Mouse (Mus musculus) stomach, embryonic 16.5 days (tissue): ENCODE data around the gene Pdp2. TPM values are rescaled to one million over a fixed set of nuclear protein-coding genes. Genes with fewer than 3 reads are reported as not detected.

ENCODE experiments used
- ATAC-seq: fragments of 200-750 bp; cut with Nextera tagmentation; 2 replicates; pipeline ENCODE4 v1.8.0; 2017; ENCODE audit warnings: moderate number of reproducible peaks, moderate TSS enrichment; ENCODE audit not compliant: insufficient read depth, low FRiP score
- H3K27ac ChIP-seq: fragments of 300-500 bp; sonication (generic); 2 replicates; pipeline ENCODE4 v1.5.1; 2014; ENCODE audit warnings: low read length
- H3K27me3 ChIP-seq: fragments of 300-500 bp; sonication (generic); 2 replicates; pipeline ENCODE4 v1.6.1; 2014; ENCODE audit warnings: low read length, control low read depth, mixed read lengths; ENCODE audit not compliant: control insufficient read depth, insufficient read depth
- H3K36me3 ChIP-seq: fragments of 300-500 bp; sonication (generic); 2 replicates; pipeline ENCODE4 v1.6.1; 2014; ENCODE audit warnings: low read length; ENCODE audit not compliant: control insufficient read depth, insufficient read depth
- H3K4me1 ChIP-seq: fragments of 300-500 bp; sonication (generic); 2 replicates; pipeline ENCODE4 v1.6.1; 2014; ENCODE audit warnings: low read length, control low read depth, mixed read lengths; ENCODE audit not compliant: control insufficient read depth, insufficient read depth
- H3K4me2 ChIP-seq: fragments of 300-500 bp; sonication (generic); 2 replicates; pipeline ENCODE4 v1.6.1; 2014; ENCODE audit warnings: low read depth, low read length, mixed read lengths
- H3K4me3 ChIP-seq: fragments of 300-500 bp; sonication (generic); replicated peaks from 2 replicates; pipeline ENCODE4 v1.5.1; 2014; ENCODE audit warnings: mild to moderate bottlenecking, low read length
- H3K9ac ChIP-seq: fragments of 300-500 bp; sonication (generic); 2 replicates; pipeline ENCODE4 v1.6.1; 2014; ENCODE audit warnings: low read length
- H3K9me3 ChIP-seq: fragments of 300-500 bp; sonication (generic); replicated peaks from 2 replicates; pipeline ENCODE4 v1.6.1; 2016; ENCODE audit warnings: low read length, control low read depth; ENCODE audit not compliant: control insufficient read depth
- WGBS: fragments of 180-500 bp; shearing (Covaris S2); extraction: QIAGEN DNeasy Blood & Tissue Kit; methylation state at CpG from one replicate; pipeline ENCODE4 v1.1.7; 2014; 5-methylcytosine and 5-hydroxymethylcytosine counted together
- polyA plus RNA-seq: library from polyadenylated mRNA; unstranded; fragments of >200 nt; fragmentation: Nextera tagmentation; extraction: Ambion mirVana; gene quantifications from 2 replicates; pipeline ENCODE4 v1.2.1, GENCODE M21; 2015

Pdp2 gene
- polyA plus RNA-seq = 13.3 and 14.1 TPM in 2 replicates

- H3K4me1 ChIP-seq = peaks cover 9% of the 10 kb centered on the region; the same call in 1 of the 2 replicates
- peak within 1 kb of the TSS; percentile 77 for H3K9ac ChIP-seq
- peak within 1 kb of the TSS; percentile 87 for H3K27ac ChIP-seq
- H3K27me3 ChIP-seq = no peaks in the 10 kb centered on the region
- ATAC-seq = peak; percentile 99
- 1% methylated on average over 44 of the region's 44 CpGs for WGBS
- peak within 1 kb of the TSS; percentile 79 for H3K4me3 ChIP-seq
- no peaks in the 10 kb centered on the region for H3K9me3 ChIP-seq
- peaks cover 14% of the 10 kb centered on the region for H3K36me3 ChIP-seq
- peak within 1 kb of the TSS; percentile 77 for H3K4me2 ChIP-seq
These were observed at the start of gene Pdp2 for GRCm38 (mm10) chr8:104591133-104591834. TSS of gene Pdp2 (plus strand) at chr8:104591451.

- H3K36me3 ChIP-seq = no peaks in the 10 kb centered on the region
- H3K9me3 ChIP-seq = no peaks in the 10 kb centered on the region
- peak overlapping the region; percentile 97 for H3K4me2 ChIP-seq
- peak overlapping the region; percentile 65 for H3K9ac ChIP-seq
- no peak for ATAC-seq
- H3K27ac ChIP-seq = no peak overlapping the region
- peak overlapping the region; percentile 50 for H3K4me3 ChIP-seq
- peaks cover 9% of the 10 kb centered on the region; the same call in 1 of the 2 replicates for H3K4me1 ChIP-seq
- WGBS = 16% methylated on average over 8 of the region's 8 CpGs
- H3K27me3 ChIP-seq = peaks cover 46% of the 10 kb centered on the region
These were observed 49.8 kb upstream of the Pdp2 start for GRCm38 (mm10) chr8:104541515-104541880.

GRCm38 (mm10) chr8:104542160-104542559 lies 49.1 kb upstream of the Pdp2 start:
- no peaks in the 10 kb centered on the region for H3K9me3 ChIP-seq
- no peak for ATAC-seq
- peaks cover 46% of the 10 kb centered on the region for H3K27me3 ChIP-seq
- no peak overlapping the region for H3K27ac ChIP-seq
- no peaks in the 10 kb centered on the region for H3K36me3 ChIP-seq
- no peak overlapping the region for H3K9ac ChIP-seq
- no peak overlapping the region for H3K4me2 ChIP-seq
- 12% methylated on average over 11 of the region's 11 CpGs for WGBS
- H3K4me1 ChIP-seq = peaks cover 9% of the 10 kb centered on the region; the same call in 1 of the 2 replicates
- no peak overlapping the region for H3K4me3 ChIP-seq

- H3K36me3 ChIP-seq = no peaks in the 10 kb centered on the region
- H3K4me2 ChIP-seq = no peak overlapping the region
- ATAC-seq = no peak
- H3K27me3 ChIP-seq = peaks cover 43% of the 10 kb centered on the region
- 84% methylated on average over 8 of the region's 8 CpGs for WGBS
- no peak overlapping the region for H3K27ac ChIP-seq
- no peaks in the 10 kb centered on the region for H3K9me3 ChIP-seq
- no peak overlapping the region for H3K9ac ChIP-seq
- H3K4me1 ChIP-seq = peaks cover 9% of the 10 kb centered on the region; the same call in 1 of the 2 replicates
- H3K4me3 ChIP-seq = no peak overlapping the region
These were observed 47.7 kb upstream of the Pdp2 start for GRCm38 (mm10) chr8:104543440-104544045.

GRCm38 (mm10) chr8:104555191-104555590 lies 36.1 kb upstream of the Pdp2 start:
- Histone ChIP-seq H3K27ac (no peak overlapping the region), H3K9ac (no peak overlapping the region), H3K36me3 (no peaks in the 10 kb centered on the region), H3K27me3 (no peaks in the 10 kb centered on the region), H3K4me3 (no peak overlapping the region), H3K9me3 (no peaks in the 10 kb centered on the region), H3K4me1 (no peaks in the 10 kb centered on the region), H3K4me2 (no peak overlapping the region)
- WGBS = 84% methylated on average over 4 of the region's 4 CpGs
- ATAC-seq = no peak

GRCm38 (mm10) chr8:104557226-104557625 lies 34.0 kb upstream of the Pdp2 start:
- H3K27me3 ChIP-seq = no peaks in the 10 kb centered on the region
- ATAC-seq = no peak
- WGBS = 51% methylated on average over 7 of the region's 7 CpGs
- no peaks in the 10 kb centered on the region for H3K36me3 ChIP-seq
- no peak overlapping the region for H3K27ac ChIP-seq
- H3K4me2 ChIP-seq = no peak overlapping the region
- no peaks in the 10 kb centered on the region for H3K4me1 ChIP-seq
- H3K9me3 ChIP-seq = no peaks in the 10 kb centered on the region
- no peak overlapping the region for H3K4me3 ChIP-seq
- H3K9ac ChIP-seq = no peak overlapping the region

GRCm38 (mm10) chr8:104560731-104561130 lies 30.5 kb upstream of the Pdp2 start:
- Histone ChIP-seq H3K27ac (no peak overlapping the region), H3K4me2 (no peak overlapping the region)
- no peak for ATAC-seq

GRCm38 (mm10) chr8:104564633-104565456 lies 26.4 kb upstream of the Pdp2 start:
- H3K27me3 ChIP-seq = no peaks in the 10 kb centered on the region
- peak; percentile 80; the same call in 1 of the 2 replicates for ATAC-seq
- 20% methylated on average over 21 of the region's 22 CpGs for WGBS

More at GRCm38 (mm10) chr8:104560731-104561130, 30.5 kb upstream of the Pdp2 start:
- Histone ChIP-seq H3K4me3 (no peak overlapping the region), H3K27me3 (no peaks in the 10 kb centered on the region), H3K4me1 (no peaks in the 10 kb centered on the region; the same call in 1 of the 2 replicates), H3K9ac (no peak overlapping the region), H3K36me3 (no peaks in the 10 kb centered on the region), H3K9me3 (no peaks in the 10 kb centered on the region)

GRCm38 (mm10) chr8:104565457-104565798 lies 25.8 kb upstream of the Pdp2 start:
- H3K4me1 ChIP-seq = no peaks in the 10 kb centered on the region; the same call in 1 of the 2 replicates
- no peak for ATAC-seq
- no peak overlapping the region for H3K4me2 ChIP-seq
- H3K4me3 ChIP-seq = no peak overlapping the region
- no peak overlapping the region for H3K9ac ChIP-seq
- H3K27ac ChIP-seq = no peak overlapping the region
- H3K36me3 ChIP-seq = no peaks in the 10 kb centered on the region
- no peaks in the 10 kb centered on the region for H3K27me3 ChIP-seq
- 96% methylated on average over 5 of the region's 5 CpGs for WGBS
- H3K9me3 ChIP-seq = no peaks in the 10 kb centered on the region

More at GRCm38 (mm10) chr8:104564633-104565456, 26.4 kb upstream of the Pdp2 start:
- Histone ChIP-seq H3K4me3 (no peak overlapping the region), H3K4me1 (no peaks in the 10 kb centered on the region; the same call in 1 of the 2 replicates), H3K9me3 (no peaks in the 10 kb centered on the region), H3K4me2 (peak overlapping the region; percentile 31; the same call in 1 of the 2 replicates), H3K27ac (no peak overlapping the region), H3K36me3 (no peaks in the 10 kb centered on the region), H3K9ac (no peak overlapping the region)
